Mouse (Mus musculus): ENCODE measurements around the gene Smim26.

GRCm38 (mm10) chr2:144545481-144545880 lies 48.4 kb upstream of the Smim26 start:
- TF ChIP-seq CTCF (IDR thresholded peaks at IDR 0.05; ENCODE audit: low read depth, low read length), result no peak
- no peak for TF ChIP-seq EP300 (IDR thresholded peaks at IDR 0.05; ENCODE audit: insufficient read depth, low read depth, low read length)
- no peak for TF ChIP-seq POLR2A (IDR thresholded peaks at IDR 0.05; ENCODE audit: insufficient read depth, low read length)

Measured in ES-Bruce4 (cell line).